Mouse (Mus musculus): ENCODE results near the gene Gm42878.

DNA sequence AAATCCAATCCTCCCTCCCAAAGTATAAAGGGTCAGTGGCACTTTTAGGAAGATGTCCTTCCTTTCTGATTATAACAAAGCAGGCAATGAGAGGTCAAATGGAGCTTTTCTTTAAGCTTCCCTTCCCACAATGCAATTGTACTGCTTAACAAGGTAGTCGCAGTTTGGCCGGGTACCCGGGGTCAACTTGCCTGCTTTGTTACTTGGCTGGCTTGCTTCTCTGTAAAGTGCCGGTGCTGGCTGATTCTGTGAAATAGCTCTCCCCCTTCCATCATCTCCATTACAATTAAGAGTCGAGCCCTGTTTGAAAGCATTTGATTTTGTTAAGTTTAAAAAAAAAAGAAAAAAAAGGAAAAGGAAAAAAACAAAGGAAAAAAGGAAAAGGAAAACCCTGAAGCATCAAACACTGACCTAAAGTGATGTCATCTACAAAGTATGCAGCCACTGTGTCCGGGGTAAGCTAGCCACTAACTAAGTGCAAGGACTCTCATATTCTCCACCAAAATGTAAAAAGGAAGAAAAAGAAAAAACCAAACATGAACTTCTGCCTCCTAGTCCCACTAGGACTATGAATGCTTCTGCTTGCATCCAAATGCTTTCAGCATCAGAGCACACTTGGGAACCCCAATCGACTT lies 8.2 kb downstream of the Gm42878 start:
- TF ChIP-seq CTCF (IDR thresholded peaks at IDR 0.05; ENCODE audit: low read depth) (no peak), EP300 (IDR thresholded peaks at IDR 0.05; ENCODE audit: low read depth) (no peak)

All from liver, embryonic 14.5 days (tissue).